Mouse (Mus musculus) embryonic facial prominence, embryonic 12.5 days (tissue): ENCODE measurements around the gene Serpine1. TPM values are rescaled to one million over a fixed set of nuclear protein-coding genes. Genes with fewer than 3 reads are reported as not detected.

Experiments
- ATAC-seq: fragments of 200-750 bp; cut with Nextera tagmentation; 2 replicates; pipeline ENCODE4 v1.8.0; 2017; ENCODE audit not compliant: insufficient number of reproducible peaks, insufficient read depth, low FRiP score, low TSS enrichment
- H3K27ac ChIP-seq: fragments of 300-500 bp; sonication (generic); 2 replicates; pipeline ENCODE4 v1.5.1; 2016; ENCODE audit warnings: mild to moderate bottlenecking
- H3K27me3 ChIP-seq: fragments of 300-500 bp; sonication (generic); 2 replicates; pipeline ENCODE4 v1.6.1; 2016; ENCODE audit warnings: mild to moderate bottlenecking, moderate library complexity
- H3K36me3 ChIP-seq: fragments of 300-500 bp; sonication (generic); 2 replicates; pipeline ENCODE4 v1.6.1; 2016; ENCODE audit warnings: mild to moderate bottlenecking
- H3K4me1 ChIP-seq: fragments of 300-500 bp; sonication (generic); 2 replicates; pipeline ENCODE4 v1.6.1; 2016
- H3K4me2 ChIP-seq: fragments of 300-500 bp; sonication (generic); replicated peaks from 2 replicates; pipeline ENCODE4 v1.6.1; 2016; ENCODE audit warnings: mild to moderate bottlenecking, moderate library complexity
- H3K4me3 ChIP-seq: fragments of 300-500 bp; sonication (generic); 2 replicates; pipeline ENCODE4 v1.5.1; 2016; ENCODE audit warnings: mild to moderate bottlenecking
- H3K9ac ChIP-seq: fragments of 300-500 bp; sonication (generic); 2 replicates; pipeline ENCODE4 v1.6.1; 2016; ENCODE audit warnings: mild to moderate bottlenecking, moderate library complexity
- H3K9me3 ChIP-seq: fragments of 300-500 bp; sonication (generic); 2 replicates; pipeline ENCODE4 v1.6.1; 2016; ENCODE audit warnings: mild to moderate bottlenecking, moderate library complexity
- WGBS: fragments of 180-500 bp; shearing (Covaris S2); methylation state at CpG from one replicate; pipeline ENCODE4 v1.1.7; 2016; 5-methylcytosine and 5-hydroxymethylcytosine counted together
- polyA plus RNA-seq: library from polyadenylated mRNA; unstranded; fragments of >200 nt; fragmentation: Nextera tagmentation; extraction: Ambion mirVana; gene quantifications from 2 replicates; pipeline ENCODE4 v1.2.1, GENCODE M21; 2016

The Serpine1 gene
- polyA plus RNA-seq, 1 experiment from 2014 or later = 0.36 TPM

DNA sequence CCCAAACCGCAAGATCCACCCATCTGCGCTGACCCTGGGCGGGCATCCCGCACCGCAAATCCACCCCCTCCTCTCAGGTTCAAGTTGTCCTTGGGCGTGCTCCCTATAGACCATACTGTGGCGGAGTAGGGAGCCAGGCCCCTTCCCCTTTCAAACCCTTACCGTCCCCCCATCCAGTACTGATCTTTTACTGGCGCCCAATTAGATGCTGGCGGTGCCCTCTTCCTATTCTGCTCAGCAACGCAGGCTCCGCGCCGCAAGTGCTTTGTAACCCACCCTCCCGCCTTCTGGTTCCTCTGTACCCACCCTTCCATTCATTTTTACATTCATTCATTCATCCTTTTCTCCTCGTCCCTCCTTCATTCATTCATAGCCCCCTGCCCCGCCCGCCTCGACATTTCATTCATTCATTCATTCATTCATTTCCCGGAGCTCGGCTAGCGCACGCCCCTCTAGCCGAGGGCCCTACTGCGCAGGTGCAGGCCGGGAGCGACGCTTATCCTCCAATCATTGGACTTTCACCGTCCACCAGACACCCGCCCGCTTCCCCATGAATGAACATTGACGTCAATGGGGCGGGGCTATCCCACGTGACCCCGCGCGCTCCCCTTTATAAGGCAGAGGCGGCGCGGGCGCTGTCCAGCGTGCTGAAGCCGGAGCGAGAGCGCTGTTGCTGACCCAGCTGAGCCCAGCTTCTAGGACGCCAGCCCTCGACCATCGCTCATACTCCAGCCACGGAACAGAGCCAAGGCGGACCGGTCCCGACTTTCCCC is 42.2 kb downstream of the Serpine1 start:
- WGBS = under 1% methylated on average over 52 of the region's 52 CpGs
- Histone ChIP-seq H3K4me3 (peak overlapping the region; percentile 28), H3K4me2 (peak overlapping the region; percentile 99), H3K27me3 (peaks cover 80% of the 10 kb centered on the region), H3K27ac (no peak overlapping the region), H3K9me3 (no peaks in the 10 kb centered on the region), H3K4me1 (peaks cover 35% of the 10 kb centered on the region), H3K36me3 (no peaks in the 10 kb centered on the region), H3K9ac (no peak overlapping the region)
- ATAC-seq = peak; percentile 44; the same call in 1 of the 2 replicates

DNA sequence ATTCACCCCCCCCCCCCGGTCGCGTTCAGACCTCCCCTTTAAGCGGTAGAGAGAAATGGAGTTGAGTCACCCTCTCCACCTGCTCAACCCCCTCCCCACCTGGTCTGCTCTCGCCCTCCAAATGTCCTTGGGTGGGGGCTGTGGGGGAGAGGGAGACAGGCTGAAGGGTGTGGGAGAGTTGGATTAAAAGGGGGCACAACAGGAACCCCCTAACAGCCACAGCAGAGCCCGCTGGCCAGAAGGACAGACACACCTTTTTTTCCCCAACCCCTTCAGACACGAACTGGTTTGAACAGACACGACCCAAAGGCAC is 42.8 kb downstream of the Serpine1 start:
- no peak for ATAC-seq
- no peak overlapping the region for H3K27ac ChIP-seq
- 4% methylated on average over 8 of the region's 8 CpGs for WGBS

DNA sequence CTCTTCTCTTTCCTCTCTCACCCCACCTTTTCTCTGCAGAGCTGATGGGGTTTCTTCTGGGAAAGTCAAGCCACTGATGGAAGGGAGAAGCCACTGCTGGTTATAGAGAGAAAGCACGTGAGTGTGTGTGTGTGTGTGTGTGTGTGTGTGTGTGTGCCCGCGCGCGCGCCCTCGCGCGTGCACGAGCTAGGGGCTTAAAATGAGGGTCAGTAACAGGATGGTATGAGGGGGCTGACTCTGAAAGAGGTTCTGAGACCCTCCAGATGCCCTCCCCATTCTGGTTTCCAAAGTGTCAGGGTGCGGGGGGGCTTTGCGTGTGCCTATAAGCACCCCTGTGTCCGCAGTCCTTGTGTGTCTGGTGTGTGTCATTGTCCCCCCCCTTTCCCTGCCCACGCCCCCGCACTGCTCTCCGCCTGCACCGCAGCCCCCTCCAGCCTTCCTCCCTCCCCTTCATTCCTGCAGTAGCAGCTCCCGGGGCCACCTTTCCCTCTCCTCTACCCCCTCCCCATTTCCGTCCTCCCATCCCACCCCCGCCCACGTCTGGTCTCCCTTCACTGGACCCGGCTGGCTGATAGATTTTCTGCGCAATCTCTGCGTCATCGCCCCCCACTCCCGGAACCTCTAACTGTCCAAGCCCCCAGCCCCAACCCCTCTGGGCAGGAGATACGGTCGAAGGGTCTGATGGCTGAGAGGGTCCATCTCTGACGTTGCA is 43.4 kb downstream of the Serpine1 start:
- peaks cover 89% of the 10 kb centered on the region for H3K27me3 ChIP-seq
- H3K9me3 ChIP-seq = no peaks in the 10 kb centered on the region
- H3K4me1 ChIP-seq = peaks cover 37% of the 10 kb centered on the region
- H3K36me3 ChIP-seq = no peaks in the 10 kb centered on the region
- 0 out of 2 replicates have a peak overlapping the region, but pooled peaks have one; percentile 7 for H3K4me2 ChIP-seq
- 4% methylated on average over 27 of the region's 29 CpGs for WGBS
- ATAC-seq = no peak
- no peak overlapping the region for H3K9ac ChIP-seq
- peak overlapping the region; percentile 28 for H3K4me3 ChIP-seq
- no peak overlapping the region for H3K27ac ChIP-seq

More for the DNA sequence above, 42.8 kb downstream of the Serpine1 start:
- Histone ChIP-seq H3K27me3 (peaks cover 86% of the 10 kb centered on the region), H3K4me1 (peaks cover 37% of the 10 kb centered on the region), H3K36me3 (no peaks in the 10 kb centered on the region), H3K9me3 (no peaks in the 10 kb centered on the region), H3K4me2 (peak overlapping the region; percentile 99), H3K9ac (no peak overlapping the region), H3K4me3 (peak overlapping the region; percentile 28)

DNA sequence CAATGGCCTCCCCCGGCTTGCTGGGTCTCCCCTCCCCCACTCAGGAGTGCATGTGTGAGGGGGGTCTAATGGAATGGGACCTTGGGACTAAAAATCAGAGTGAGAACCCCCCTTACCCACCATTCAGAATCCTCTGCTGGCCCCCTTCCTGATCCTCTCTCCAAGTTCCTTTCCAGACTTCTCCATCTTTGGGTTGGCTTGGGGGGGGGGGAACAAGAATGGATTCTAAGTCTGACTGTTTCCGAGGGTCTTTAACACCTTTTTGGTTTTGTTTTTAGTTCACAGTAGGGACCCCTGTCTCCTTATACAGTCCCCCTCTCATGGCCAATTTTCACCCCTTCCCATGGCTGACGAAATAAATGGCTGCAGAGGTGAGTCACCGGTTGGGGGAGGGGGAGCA is 46.0 kb downstream of the Serpine1 start, which contains the start of gene Vgf:
Vgf (plus strand) TSS at position 301 of the 400 bp plus-strand sequence.
- Histone ChIP-seq H3K4me1 (peaks cover 23% of the 10 kb centered on the region), H3K27ac (no peak within 1 kb of the TSS), H3K9ac (no peak within 1 kb of the TSS), H3K36me3 (no peaks in the 10 kb centered on the region), H3K9me3 (no peaks in the 10 kb centered on the region), H3K4me2 (0 out of 2 replicates have a peak within 1 kb of the TSS, but pooled peaks have one; percentile 8), H3K27me3 (peaks cover 72% of the 10 kb centered on the region), H3K4me3 (no peak within 1 kb of the TSS)
- ATAC-seq = no peak
- WGBS = 27% methylated on average over 3 of the region's 4 CpGs

DNA sequence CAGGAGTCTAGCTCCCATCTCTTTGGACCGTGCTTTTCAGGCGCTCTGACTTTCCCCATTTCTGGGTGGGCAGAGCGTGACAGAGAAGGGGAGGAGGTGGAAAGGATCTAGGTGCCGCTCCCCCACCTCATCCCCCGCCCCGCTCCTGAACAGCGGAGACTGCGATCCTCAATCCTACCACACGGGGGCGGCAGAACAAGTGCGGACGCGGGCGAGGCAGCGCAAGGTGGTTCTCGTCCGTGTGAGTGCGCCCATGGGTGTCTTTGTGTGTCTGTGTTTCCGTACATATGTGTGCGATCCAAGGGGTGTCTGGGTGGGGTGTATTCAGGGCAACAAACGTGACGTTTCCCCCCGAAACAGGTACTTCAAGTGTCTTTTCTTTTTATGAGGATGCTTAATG is 46.9 kb downstream of the Serpine1 start:
- WGBS = 2% methylated on average over 23 of the region's 23 CpGs
- no peak for ATAC-seq
- Histone ChIP-seq H3K9ac (no peak overlapping the region), H3K4me1 (peaks cover 14% of the 10 kb centered on the region), H3K4me2 (peak overlapping the region; percentile 8; the same call in 1 of the 2 replicates), H3K36me3 (no peaks in the 10 kb centered on the region), H3K4me3 (no peak overlapping the region), H3K27me3 (peaks cover 62% of the 10 kb centered on the region), H3K9me3 (no peaks in the 10 kb centered on the region), H3K27ac (no peak overlapping the region)

DNA sequence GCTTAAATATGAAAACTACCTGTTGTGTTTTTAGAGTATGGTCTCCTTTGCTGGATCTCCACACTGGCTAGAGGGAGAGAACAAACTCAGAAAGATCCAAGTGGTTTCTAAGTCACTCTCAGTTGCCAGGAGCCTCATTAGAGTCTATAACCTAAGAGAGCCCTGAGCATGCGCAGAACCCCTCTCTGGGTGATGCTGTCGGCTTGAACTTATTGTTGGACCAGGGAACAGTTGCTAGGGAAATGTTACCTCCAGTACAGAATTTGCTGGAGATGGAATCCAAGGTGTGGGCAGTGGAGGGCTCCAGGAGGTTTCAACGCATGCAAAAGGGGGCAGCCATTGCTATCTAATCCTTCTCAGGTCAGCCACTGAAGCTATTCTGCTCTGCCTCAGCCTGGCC is 47.8 kb downstream of the Serpine1 start:
- Histone ChIP-seq H3K36me3 (no peaks in the 10 kb centered on the region), H3K27ac (no peak overlapping the region), H3K9me3 (no peaks in the 10 kb centered on the region), H3K27me3 (peaks cover 54% of the 10 kb centered on the region), H3K4me3 (no peak overlapping the region), H3K4me1 (peaks cover 9% of the 10 kb centered on the region; the same call in 1 of the 2 replicates), H3K4me2 (no peak overlapping the region), H3K9ac (no peak overlapping the region)
- 57% methylated on average over 3 of the region's 3 CpGs for WGBS
- ATAC-seq = no peak

DNA sequence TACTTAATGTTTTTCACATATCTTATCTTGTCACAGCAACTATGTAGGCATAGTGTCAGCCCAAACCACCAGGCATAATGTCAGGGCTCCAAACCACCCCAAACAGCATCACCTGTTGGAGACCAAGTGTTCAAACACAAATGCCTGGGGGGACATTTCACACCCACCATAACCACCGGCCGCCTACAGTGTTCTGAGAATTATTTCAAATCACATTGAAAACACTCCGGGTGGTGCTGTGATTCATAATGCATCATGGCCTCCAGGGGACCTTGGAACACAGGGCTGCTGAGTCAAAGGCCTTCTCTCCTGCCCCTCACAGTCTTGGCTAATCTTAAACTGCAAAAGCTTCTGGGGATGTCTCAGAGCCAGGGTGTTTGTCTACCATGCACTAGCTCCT is 56.2 kb downstream of the Serpine1 start:
- Histone ChIP-seq H3K9ac (no peak overlapping the region), H3K9me3 (no peaks in the 10 kb centered on the region), H3K36me3 (no peaks in the 10 kb centered on the region), H3K27ac (no peak overlapping the region), H3K4me1 (no peaks in the 10 kb centered on the region), H3K27me3 (no peaks in the 10 kb centered on the region), H3K4me2 (no peak overlapping the region), H3K4me3 (no peak overlapping the region)
- 87% methylated on average over 3 of the region's 3 CpGs for WGBS
- ATAC-seq = no peak

DNA sequence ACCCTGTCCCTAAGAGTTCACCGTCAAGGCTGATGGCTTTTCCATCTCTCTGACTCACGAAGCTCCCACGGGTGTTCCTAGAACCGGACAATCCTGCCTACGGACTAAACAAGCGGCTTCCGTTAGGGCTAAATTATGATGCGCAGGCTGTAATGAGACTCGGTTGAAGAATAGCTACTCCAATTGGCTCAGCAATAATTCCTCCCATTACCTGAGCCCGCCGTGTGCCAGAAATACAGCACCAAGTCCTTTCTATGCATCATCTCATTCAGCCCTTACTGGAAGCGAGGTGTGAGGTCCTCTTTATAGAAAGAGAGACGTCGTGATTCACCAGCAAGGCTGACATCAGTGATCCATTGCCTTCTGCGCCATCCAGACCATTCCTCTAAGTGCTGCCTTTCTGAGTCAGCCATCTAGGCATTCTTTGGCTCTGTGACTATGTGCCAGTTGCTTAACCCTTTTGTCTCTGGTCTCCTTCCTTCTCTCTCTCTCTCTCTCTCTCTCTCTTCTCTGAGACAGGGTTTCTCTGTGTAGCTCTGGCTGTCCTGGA is 59.6 kb downstream of the Serpine1 start:
- Histone ChIP-seq H3K9ac (no peak overlapping the region), H3K27ac (no peak overlapping the region), H3K36me3 (no peaks in the 10 kb centered on the region), H3K9me3 (no peaks in the 10 kb centered on the region), H3K4me3 (no peak overlapping the region), H3K27me3 (no peaks in the 10 kb centered on the region), H3K4me1 (no peaks in the 10 kb centered on the region), H3K4me2 (no peak overlapping the region)
- ATAC-seq = no peak
- 75% methylated on average over 15 of the region's 15 CpGs for WGBS

Other genes with a start within 250 kb of the Serpine1 start
- 239 and 242 TPM in 2 replicates for gene Col26a1, start 189.1 kb downstream of the Serpine1 start, polyA plus RNA-seq
- 67.9 and 70.2 TPM in 2 replicates for gene Ift22, start 164.1 kb downstream of the Serpine1 start, polyA plus RNA-seq
- gene Fis1, start 119.0 kb downstream of the Serpine1 start, polyA plus RNA-seq = 286 and 305 TPM in 2 replicates
- 0.17 TPM in 1 of 2 replicates, not detected in the other for gene Cldn15, start 105.7 kb downstream of the Serpine1 start, polyA plus RNA-seq
- gene Plod3, start 85.2 kb downstream of the Serpine1 start, polyA plus RNA-seq = 41.5 and 51.4 TPM in 2 replicates
- gene Znhit1, start 84.2 kb downstream of the Serpine1 start, polyA plus RNA-seq = 115 and 128 TPM in 2 replicates
- gene Vgf, start 45.9 kb downstream of the Serpine1 start, polyA plus RNA-seq = 1.2 and 2.5 TPM in 2 replicates
- 173 and 175 TPM in 2 replicates for gene Ap1s1, start 26.1 kb downstream of the Serpine1 start, polyA plus RNA-seq
- gene Trim56, start 43.9 kb upstream of the Serpine1 start, polyA plus RNA-seq = 6.6 and 6.8 TPM in 2 replicates
- gene Muc3, start 77.1 kb upstream of the Serpine1 start, polyA plus RNA-seq = not detected in 2 replicates
- 0.08 TPM in 1 of 2 replicates, not detected in the other for gene Muc3a, start 140.1 kb upstream of the Serpine1 start, polyA plus RNA-seq
- 7.1 and 8.2 TPM in 2 replicates for gene Ache, start 215.3 kb upstream of the Serpine1 start, polyA plus RNA-seq
- 6.7 and 8.2 TPM in 2 replicates for gene Ufsp1, start 222.4 kb upstream of the Serpine1 start, polyA plus RNA-seq
- gene Srrt, start 235.4 kb upstream of the Serpine1 start, polyA plus RNA-seq = 171 and 177 TPM in 2 replicates
- 87.1 and 93.4 TPM in 2 replicates for gene Trip6, start 242.1 kb upstream of the Serpine1 start, polyA plus RNA-seq